Mouse (Mus musculus) c-Kit-positive CD71-positive TER-119-positive erythroid progenitor cells, embryonic 14.5 days (primary cell): ENCODE results near the gene Ceacam18.
"Not testable (repeated sequence)": the region's sequence is repeated elsewhere in the genome, so short reads cannot be mapped to it uniquely, and the experiment has no call there.

ENCODE experiments used
- DNase-seq: peaks from one replicate; pipeline ENCODE4 v3.0.0-alpha.2; 2013; ENCODE audit warnings: low spot score

The Ceacam18 gene

DNA sequence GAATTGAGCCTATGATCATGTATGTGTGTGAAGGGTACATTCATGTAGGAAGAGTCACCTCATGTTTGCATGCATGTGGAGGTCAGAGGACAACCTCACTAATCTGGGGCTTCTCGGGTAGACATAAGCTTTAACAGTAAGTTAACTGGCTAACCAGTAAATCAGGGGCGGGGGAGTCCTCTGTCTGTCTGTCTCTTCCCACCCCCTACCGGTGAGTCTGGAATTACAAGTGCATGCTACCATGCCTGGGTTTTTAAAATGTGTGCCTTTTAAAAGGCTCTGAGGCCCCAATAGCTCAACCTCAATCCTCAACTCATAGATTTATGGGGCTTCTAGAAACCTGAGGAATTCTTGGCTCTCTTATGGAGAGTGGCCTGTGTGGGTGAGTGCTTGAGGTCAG lies 34.1 kb downstream of the Ceacam18 start:
- peak; percentile 23 for DNase-seq

DNA sequence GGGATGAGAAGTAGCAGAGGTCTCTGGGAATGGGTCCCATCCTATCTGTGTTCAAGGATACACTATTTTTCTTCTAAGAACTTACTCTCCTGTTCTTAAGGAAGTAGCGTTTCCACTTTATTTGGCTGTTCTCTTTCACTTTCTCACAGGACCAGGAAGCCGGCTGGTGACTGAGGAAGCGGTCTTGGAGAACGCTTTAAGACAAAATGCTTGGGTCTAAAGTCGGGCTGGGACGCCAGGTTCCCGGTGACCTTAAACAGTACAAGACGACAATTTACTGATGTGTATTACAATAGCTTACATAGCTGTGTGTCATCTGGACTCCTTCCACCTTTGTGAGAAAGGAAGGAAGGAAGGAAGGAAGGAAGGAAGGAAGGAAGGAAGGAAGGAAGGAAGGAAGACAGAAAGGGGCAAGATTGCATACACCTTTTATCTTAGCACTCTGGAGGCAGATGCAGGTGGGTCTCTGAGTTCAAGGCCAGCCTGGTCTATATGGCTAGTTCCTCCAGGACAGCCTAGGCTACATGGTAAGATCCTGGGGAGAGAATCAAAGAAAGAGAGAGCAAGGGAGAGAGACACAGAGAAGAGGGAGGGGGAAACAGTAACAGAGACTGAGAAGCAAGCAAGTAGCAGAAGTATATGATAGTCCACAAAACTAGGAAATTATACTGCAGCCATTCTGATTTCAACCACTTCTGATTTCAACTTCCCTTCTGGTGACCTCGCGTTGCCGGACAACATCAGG lies 36.7 kb downstream of the Ceacam18 start:
- DNase-seq: no peak

DNA sequence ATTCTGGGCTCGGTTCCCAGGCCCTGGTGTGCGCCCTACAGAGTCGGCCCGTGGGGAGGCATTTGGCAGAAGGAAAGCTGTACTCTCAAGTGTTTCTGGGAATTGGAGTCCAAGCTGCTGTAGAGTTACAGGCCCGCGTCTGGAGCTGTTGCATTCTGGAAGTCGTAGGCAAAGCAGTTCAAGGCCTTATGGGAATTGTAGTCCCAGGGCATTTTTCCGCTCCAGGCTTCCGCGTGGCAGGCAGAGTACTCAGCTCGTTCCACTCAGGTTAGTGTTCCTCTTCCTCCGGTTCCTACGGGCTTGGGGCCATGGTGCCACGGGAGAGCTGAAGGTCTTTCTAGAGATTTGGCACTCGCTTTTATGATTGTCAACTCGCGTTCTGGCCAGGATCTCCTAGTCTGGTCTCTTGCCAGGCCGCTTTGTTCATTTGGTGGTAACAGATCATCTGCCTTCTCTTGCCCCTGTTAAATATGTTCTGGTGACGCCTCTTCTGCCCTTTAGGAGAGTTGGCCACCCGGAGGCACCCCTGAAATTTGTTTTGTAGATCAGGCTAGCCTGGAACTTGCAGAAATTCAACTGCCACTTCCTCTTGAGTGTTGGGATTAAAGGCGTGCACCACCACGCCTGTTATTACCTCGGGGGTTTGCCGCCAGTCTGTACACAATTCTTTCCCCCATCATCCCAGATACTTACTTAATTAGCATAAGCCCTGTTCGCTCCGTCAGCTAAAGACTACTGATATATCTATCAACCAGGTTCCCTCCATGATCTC lies 37.5 kb downstream of the Ceacam18 start, which contains the start of gene Ctu1:
TSS of gene Ctu1 (plus strand) at position 208 of the 772 bp plus-strand sequence.
- peak; percentile 79 for DNase-seq

DNA sequence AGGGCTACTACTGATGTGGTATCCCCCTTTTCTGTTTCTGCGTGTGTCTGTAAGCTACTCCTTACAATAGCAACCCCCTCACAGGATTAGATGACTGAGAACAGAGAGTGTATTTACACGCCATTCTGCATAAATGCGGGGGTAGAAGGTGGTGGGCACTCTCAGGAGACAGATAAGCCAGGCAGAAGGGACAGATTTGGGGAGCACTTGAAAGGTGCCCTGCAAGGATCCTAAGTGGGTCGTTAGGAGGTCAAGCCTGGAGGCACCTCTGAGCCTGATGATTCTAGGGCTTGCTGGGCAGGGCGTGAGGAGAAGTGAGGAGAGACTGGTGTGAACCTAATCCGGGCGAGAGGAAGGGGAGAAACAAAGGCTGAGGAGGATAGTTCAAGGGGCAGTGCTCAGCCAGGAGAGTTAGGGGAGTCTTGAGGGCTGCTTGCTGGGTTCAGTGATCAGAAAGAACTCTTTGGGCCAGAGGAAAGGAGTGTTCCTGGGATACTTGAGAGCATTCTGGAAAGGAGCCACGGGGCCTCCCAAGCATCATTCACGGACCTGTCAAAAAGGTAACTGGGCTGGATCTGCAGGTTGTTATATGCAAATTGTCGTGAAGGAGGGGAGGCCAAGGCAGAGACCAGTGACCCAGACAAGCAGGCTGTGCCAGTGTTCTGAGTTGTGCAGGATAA lies 38.2 kb downstream of the Ceacam18 start:
- no peak for DNase-seq

DNA sequence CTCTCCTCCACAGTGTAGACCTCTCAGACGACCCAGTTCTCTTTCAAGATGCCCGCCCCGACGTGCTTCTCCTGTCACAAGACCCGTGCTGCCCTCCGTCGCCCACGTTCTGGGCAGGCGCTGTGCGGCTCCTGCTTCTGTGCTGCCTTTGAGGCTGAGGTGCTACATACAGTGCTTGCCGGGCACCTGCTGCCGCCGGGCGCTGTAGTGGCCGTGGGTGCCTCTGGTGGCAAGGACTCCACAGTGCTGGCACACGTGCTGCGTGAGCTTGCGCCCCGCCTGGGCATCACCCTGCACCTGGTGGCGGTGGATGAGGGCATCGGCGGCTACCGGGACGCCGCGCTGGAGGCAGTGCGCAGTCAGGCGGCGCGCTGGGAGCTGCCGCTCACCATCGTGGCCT lies 40.6 kb downstream of the Ceacam18 start:
- DNase-seq: no peak

DNA sequence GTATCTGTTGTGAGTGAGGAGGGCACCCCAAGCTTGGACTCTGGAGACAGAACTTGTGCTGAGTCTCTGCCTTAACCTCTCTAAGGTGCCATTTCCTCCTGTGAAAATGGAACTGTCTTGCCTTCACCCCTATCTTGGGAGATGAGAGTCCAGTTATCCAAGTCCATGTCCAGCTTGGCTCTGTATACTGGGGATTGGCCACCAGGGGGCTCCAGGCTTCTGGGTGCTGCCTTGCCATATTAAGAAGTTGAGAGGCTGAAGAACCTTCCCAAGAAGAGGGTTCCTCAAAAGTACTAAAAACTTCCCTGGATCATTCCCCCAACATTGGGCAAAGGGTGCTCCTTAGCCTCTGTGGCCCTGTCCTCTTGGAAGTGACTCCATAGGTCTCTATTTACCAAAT lies 44.0 kb downstream of the Ceacam18 start:
- DNase-seq: peak; percentile 28

DNA sequence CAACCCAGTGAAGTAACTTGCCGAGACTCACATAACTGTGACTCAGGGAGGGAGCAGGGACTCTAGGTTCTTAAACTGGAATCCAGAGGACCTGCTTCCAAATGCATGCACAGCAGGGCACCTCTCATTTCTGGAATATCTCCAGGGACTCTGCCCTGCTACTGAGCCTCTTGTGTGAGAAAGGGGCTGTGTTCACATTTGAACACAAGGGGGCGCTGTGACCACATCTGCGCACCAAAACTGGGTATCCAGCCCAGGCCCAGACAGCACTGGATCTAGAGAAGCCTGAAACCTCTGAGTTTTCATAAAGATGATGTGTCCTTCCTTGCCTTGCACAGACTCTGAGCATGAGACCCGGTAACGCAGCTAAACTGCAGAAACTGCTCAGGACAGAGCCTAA lies 46.5 kb downstream of the Ceacam18 start:
- DNase-seq: peak; percentile 40

DNA sequence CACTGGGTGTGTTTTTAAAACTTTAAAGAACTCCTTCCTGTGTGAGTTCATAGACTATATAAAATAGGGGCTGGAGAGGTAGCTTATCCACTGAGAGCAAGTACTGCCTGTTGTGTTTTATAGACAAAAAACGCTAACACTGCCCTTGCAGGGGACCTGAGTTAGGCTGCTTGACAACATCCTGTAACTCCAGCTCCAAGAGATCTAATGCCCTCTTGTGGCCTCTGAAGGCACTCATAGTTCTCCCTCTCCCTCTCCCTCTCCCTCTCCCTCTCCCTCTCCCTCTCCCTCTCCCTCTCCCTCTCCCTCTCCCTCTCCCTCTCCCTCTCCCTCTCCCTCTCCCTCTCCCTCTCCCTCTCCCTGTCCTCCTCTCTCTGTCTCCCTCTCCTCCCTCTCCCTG lies 48.0 kb downstream of the Ceacam18 start:
- not testable (repeated sequence) for DNase-seq

DNA sequence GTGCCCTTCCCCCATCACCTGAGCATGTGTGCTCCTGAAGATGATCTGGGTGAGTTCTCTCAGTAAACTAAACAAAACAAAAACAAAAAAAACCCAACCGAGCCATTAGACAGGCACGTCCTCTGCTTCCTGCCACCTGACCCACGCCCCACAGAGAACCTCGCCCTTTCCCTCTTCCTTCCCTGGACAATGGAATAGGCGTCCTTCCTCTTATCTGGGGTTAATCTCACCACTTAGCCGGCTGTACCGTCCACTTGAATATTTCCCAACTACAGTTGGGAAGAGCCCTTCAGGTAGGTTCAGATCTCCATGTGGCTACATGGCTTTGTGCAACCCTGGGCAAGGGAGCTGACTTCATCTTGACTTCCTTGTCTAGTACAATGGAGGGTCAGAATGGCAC lies 50.6 kb downstream of the Ceacam18 start:
- no peak for DNase-seq

DNA sequence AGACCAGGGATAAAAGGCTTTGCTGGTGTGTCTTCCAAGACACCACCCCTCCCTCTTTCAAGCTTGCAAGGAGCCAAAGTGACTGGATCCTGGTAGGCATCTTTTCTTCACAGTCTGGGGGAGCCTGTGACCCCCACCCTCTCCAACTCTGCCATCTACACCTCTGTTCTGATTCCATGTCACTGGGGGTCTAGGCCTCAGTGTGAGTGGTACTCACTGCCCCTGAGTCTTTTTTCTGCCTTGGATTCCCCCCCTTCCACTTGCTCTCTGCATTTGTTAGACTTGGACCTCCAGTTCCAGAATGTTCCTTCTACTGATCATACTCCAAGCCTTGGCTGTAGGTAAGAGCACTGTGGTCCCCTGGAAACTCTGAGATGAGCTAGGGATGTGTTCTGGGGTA lies 55.6 kb downstream of the Ceacam18 start, which contains the start of gene Klk14:
TSS of gene Klk14 (plus strand) at position 301 of the 400 bp plus-strand sequence.
- DNase-seq: no peak
